Mouse (Mus musculus) limb, embryonic 11.5 days (tissue): Measurements from ENCODE around the gene Il31ra. TPM values are rescaled to one million over a fixed set of nuclear protein-coding genes. Genes with fewer than 3 reads are reported as not detected.

Experiments
- ATAC-seq: fragments of 200-750 bp; cut with Nextera tagmentation; 2 replicates; pipeline ENCODE4 v1.8.0; 2017; ENCODE audit warnings: low read depth; ENCODE audit not compliant: insufficient number of reproducible peaks, low FRiP score, low TSS enrichment
- DNase-seq: peaks from one replicate; pipeline ENCODE4 v3.0.0-alpha.2; 2015; ENCODE audit warnings: low spot score
- H3K27ac ChIP-seq: fragments of 300-500 bp; sonication (generic); replicated peaks from 2 replicates; pipeline ENCODE4 v1.5.1; 2014; ENCODE audit warnings: low read depth, mild to moderate bottlenecking, low read length
- H3K27me3 ChIP-seq: fragments of 300-500 bp; sonication (generic); 2 replicates; pipeline ENCODE4 v1.6.1; 2014; ENCODE audit warnings: mild to moderate bottlenecking, low read length, mixed read lengths; ENCODE audit not compliant: control insufficient read depth, insufficient read depth
- H3K36me3 ChIP-seq: fragments of 300-500 bp; sonication (generic); 2 replicates; pipeline ENCODE4 v1.6.1; 2014; ENCODE audit warnings: mild to moderate bottlenecking, low read length, moderate library complexity, mixed read lengths; ENCODE audit not compliant: control insufficient read depth, insufficient read depth
- H3K4me1 ChIP-seq: fragments of 300-500 bp; sonication (generic); 2 replicates; pipeline ENCODE4 v1.6.1; 2014; ENCODE audit warnings: low read length, mixed read lengths; ENCODE audit not compliant: control insufficient read depth, insufficient read depth
- H3K4me2 ChIP-seq: fragments of 300-500 bp; sonication (generic); 2 replicates; pipeline ENCODE4 v1.6.1; 2014; ENCODE audit warnings: low read depth, mild to moderate bottlenecking, moderate library complexity; ENCODE audit not compliant: severe bottlenecking
- H3K4me3 ChIP-seq: fragments of 300-500 bp; sonication (generic); 2 replicates; pipeline ENCODE4 v1.5.1; 2014; ENCODE audit warnings: low read depth, low read length
- H3K9ac ChIP-seq: fragments of 300-500 bp; sonication (generic); 2 replicates; pipeline ENCODE4 v1.6.1; 2014; ENCODE audit warnings: mild to moderate bottlenecking, low read length
- H3K9me3 ChIP-seq: fragments of 300-500 bp; sonication (generic); 2 replicates; pipeline ENCODE4 v1.6.1; 2016; ENCODE audit warnings: low read length; ENCODE audit not compliant: control insufficient read depth
- WGBS: fragments of 180-500 bp; shearing (Covaris S2); extraction: QIAGEN DNeasy Blood & Tissue Kit; methylation state at CpG from one replicate; pipeline ENCODE4 v1.1.7; 2014; 5-methylcytosine and 5-hydroxymethylcytosine counted together
- polyA plus RNA-seq: library from polyadenylated mRNA; unstranded; fragments of >200 nt; fragmentation: Nextera tagmentation; extraction: Ambion mirVana; gene quantifications from 2 replicates; pipeline ENCODE4 v1.2.1, GENCODE M21; 2014

The Il31ra gene
- polyA plus RNA-seq, 1 experiment from 2014 or later, result not detected

- Histone ChIP-seq H3K4me3 (no peak overlapping the region), H3K9ac (no peak overlapping the region), H3K4me1 (no peaks in the 10 kb centered on the region), H3K27me3 (no peaks in the 10 kb centered on the region), H3K9me3 (no peaks in the 10 kb centered on the region), H3K27ac (no peak overlapping the region), H3K36me3 (peaks cover 8% of the 10 kb centered on the region; the same call in 1 of the 2 replicates), H3K4me2 (no peak overlapping the region)
- DNase-seq (no peak), ATAC-seq (no peak)
- 96% methylated on average over 4 of the region's 4 CpGs for WGBS
Measured at GRCm38 (mm10) chr13:112500027-112500426, 94.1 kb downstream of the Il31ra start.

GRCm38 (mm10) chr13:112494590-112494989 lies 99.6 kb downstream of the Il31ra start:
- H3K9me3 ChIP-seq, result no peaks in the 10 kb centered on the region
- no peaks in the 10 kb centered on the region for H3K4me1 ChIP-seq
- DNase-seq (no peak), ATAC-seq (no peak)
- H3K9ac ChIP-seq, result no peak overlapping the region
- H3K27ac ChIP-seq, result no peak overlapping the region
- peaks cover 7% of the 10 kb centered on the region; the same call in 1 of the 2 replicates for H3K36me3 ChIP-seq
- no peaks in the 10 kb centered on the region for H3K27me3 ChIP-seq
- 92% methylated on average over 12 of the region's 12 CpGs for WGBS
- no peak overlapping the region for H3K4me2 ChIP-seq
- no peak overlapping the region for H3K4me3 ChIP-seq

- no peaks in the 10 kb centered on the region for H3K4me1 ChIP-seq
Measured at GRCm38 (mm10) chr13:112492285-112492678, 101.9 kb downstream of the Il31ra start.

GRCm38 (mm10) chr13:112491636-112492284 lies 102.4 kb downstream of the Il31ra start:
- WGBS, result 67% methylated on average over 14 of the region's 14 CpGs
- DNase-seq (no peak), ATAC-seq (no peak)
- Histone ChIP-seq H3K27ac (no peak overlapping the region), H3K9me3 (no peaks in the 10 kb centered on the region), H3K4me3 (no peak overlapping the region), H3K4me1 (no peaks in the 10 kb centered on the region), H3K4me2 (no peak overlapping the region), H3K36me3 (peaks cover 4% of the 10 kb centered on the region), H3K9ac (no peak overlapping the region), H3K27me3 (no peaks in the 10 kb centered on the region)

More at GRCm38 (mm10) chr13:112492285-112492678, 101.9 kb downstream of the Il31ra start:
- H3K27ac ChIP-seq, result no peak overlapping the region
- no peaks in the 10 kb centered on the region for H3K27me3 ChIP-seq
- no peak overlapping the region for H3K4me2 ChIP-seq
- ATAC-seq (no peak), DNase-seq (no peak)
- H3K36me3 ChIP-seq, result peaks cover 4% of the 10 kb centered on the region
- H3K9ac ChIP-seq, result no peak overlapping the region
- WGBS, result 83% methylated on average over 1 of the region's 1 CpGs
- H3K4me3 ChIP-seq, result no peak overlapping the region
- no peaks in the 10 kb centered on the region for H3K9me3 ChIP-seq

GRCm38 (mm10) chr13:112490036-112490435 lies 104.1 kb downstream of the Il31ra start:
- H3K4me3 ChIP-seq, result no peak overlapping the region
- no peak overlapping the region for H3K27ac ChIP-seq
- over 99% methylated on average over 3 of the region's 3 CpGs for WGBS
- H3K4me1 ChIP-seq, result no peaks in the 10 kb centered on the region
- no peak for DNase-seq
- no peak overlapping the region for H3K4me2 ChIP-seq
- no peak overlapping the region for H3K9ac ChIP-seq
- no peaks in the 10 kb centered on the region for H3K27me3 ChIP-seq
- no peaks in the 10 kb centered on the region for H3K9me3 ChIP-seq
- ATAC-seq, result no peak
- peaks cover 6% of the 10 kb centered on the region for H3K36me3 ChIP-seq

GRCm38 (mm10) chr13:112486676-112487075 lies 107.5 kb downstream of the Il31ra start:
- no peak overlapping the region for H3K4me2 ChIP-seq
- no peak overlapping the region for H3K27ac ChIP-seq
- no peaks in the 10 kb centered on the region for H3K27me3 ChIP-seq
- H3K36me3 ChIP-seq, result peaks cover 4% of the 10 kb centered on the region
- 93% methylated on average over 5 of the region's 5 CpGs for WGBS
- no peak for DNase-seq
- H3K4me1 ChIP-seq, result no peaks in the 10 kb centered on the region
- H3K4me3 ChIP-seq, result no peak overlapping the region
- no peak overlapping the region for H3K9ac ChIP-seq
- no peak for ATAC-seq
- H3K9me3 ChIP-seq, result no peaks in the 10 kb centered on the region

GRCm38 (mm10) chr13:112486236-112486635 lies 107.9 kb downstream of the Il31ra start:
- Histone ChIP-seq H3K27me3 (no peaks in the 10 kb centered on the region), H3K4me2 (no peak overlapping the region), H3K9ac (no peak overlapping the region), H3K36me3 (peaks cover 4% of the 10 kb centered on the region), H3K9me3 (no peaks in the 10 kb centered on the region), H3K4me3 (no peak overlapping the region), H3K4me1 (no peaks in the 10 kb centered on the region), H3K27ac (no peak overlapping the region)
- ATAC-seq (no peak), DNase-seq (no peak)
- 92% methylated on average over 5 of the region's 5 CpGs for WGBS

- Histone ChIP-seq H3K27ac (no peak overlapping the region), H3K4me2 (no peak overlapping the region), H3K9me3 (no peaks in the 10 kb centered on the region), H3K27me3 (no peaks in the 10 kb centered on the region), H3K9ac (no peak overlapping the region), H3K4me3 (no peak overlapping the region), H3K36me3 (peaks cover 4% of the 10 kb centered on the region), H3K4me1 (no peaks in the 10 kb centered on the region)
- 88% methylated on average over 7 of the region's 7 CpGs for WGBS
- DNase-seq (no peak), ATAC-seq (no peak)
Measured at GRCm38 (mm10) chr13:112483015-112483414, 111.1 kb downstream of the Il31ra start.

- H3K36me3 ChIP-seq, result peaks cover 4% of the 10 kb centered on the region
- ATAC-seq (no peak), DNase-seq (no peak)
- no peak overlapping the region for H3K4me2 ChIP-seq
- no peaks in the 10 kb centered on the region for H3K27me3 ChIP-seq
- no peak overlapping the region for H3K4me3 ChIP-seq
- no peak overlapping the region for H3K9ac ChIP-seq
- 94% methylated on average over 5 of the region's 5 CpGs for WGBS
- H3K27ac ChIP-seq, result no peak overlapping the region
- H3K4me1 ChIP-seq, result no peaks in the 10 kb centered on the region
- no peaks in the 10 kb centered on the region for H3K9me3 ChIP-seq
Measured at GRCm38 (mm10) chr13:112482525-112482924, 111.6 kb downstream of the Il31ra start.
